Mouse (Mus musculus) splenic B cell, adult 2 months (primary cell): Measurements from ENCODE around the gene Ptpdc1.

Experiments used
- DNase-seq: peaks from one replicate; pipeline ENCODE4 v3.0.0-alpha.2; 2011; ENCODE audit warnings: low read depth, low spot score
- H3K27me3 ChIP-seq: 2 replicates; pipeline ENCODE4 v1.6.1; 2012; ENCODE audit warnings: mild to moderate bottlenecking, low read length, moderate library complexity, mixed read lengths; ENCODE audit not compliant: control insufficient read depth, poor library complexity, insufficient read depth, severe bottlenecking
- H3K36me3 ChIP-seq: 2 replicates; pipeline ENCODE4 v1.6.1; 2012; ENCODE audit warnings: mild to moderate bottlenecking, low read length, moderate library complexity, mixed read lengths; ENCODE audit not compliant: control insufficient read depth, poor library complexity, insufficient read depth, severe bottlenecking

Ptpdc1 gene

DNA sequence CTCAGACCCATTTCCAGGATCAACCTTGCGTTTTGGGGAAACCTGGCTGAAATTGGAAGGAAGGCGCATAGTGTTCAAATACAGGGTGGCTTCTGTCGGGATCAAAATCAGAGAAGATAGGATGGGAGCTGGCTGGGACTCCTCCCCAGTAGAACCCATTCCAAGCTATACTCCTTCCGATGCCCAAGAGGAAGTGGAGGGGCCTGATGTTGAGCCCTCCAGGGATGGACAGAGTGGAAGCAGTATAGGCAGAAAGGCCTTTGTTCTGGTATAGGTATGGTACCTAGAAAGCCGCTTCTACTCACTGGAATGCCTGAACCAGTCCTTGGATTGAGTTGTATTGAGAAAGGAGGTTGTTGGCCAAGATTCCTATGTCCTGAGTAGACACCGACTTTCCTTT is 35.3 kb upstream of the Ptpdc1 start:
- Histone ChIP-seq H3K36me3 (no peaks in the 10 kb centered on the region), H3K27me3 (no peaks in the 10 kb centered on the region)
- no peak for DNase-seq

DNA sequence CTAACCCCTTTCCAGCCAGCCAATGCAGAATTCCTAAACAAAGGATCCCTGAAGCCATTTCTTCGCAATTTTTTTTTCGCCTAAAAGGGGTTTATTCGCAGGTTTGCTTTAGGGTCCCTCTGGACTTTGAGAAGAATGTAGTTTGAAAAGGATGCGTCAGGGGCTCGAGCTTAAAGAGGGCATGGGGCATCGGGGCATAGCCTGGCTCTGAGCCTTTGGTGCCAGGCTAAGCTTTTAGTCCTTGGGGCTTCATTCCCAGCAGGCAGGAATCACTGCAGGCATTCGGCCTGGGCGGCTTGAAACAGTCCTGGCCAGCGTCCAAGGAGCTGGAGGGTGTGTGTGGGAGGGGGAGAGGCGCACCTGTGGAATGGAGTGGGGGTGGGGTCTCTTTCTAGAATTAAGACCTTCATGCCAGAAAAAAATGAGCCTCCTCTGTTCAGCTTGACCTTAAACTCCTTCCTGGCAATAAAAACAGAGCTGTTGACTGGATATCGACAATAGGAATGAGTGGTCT is 34.8 kb upstream of the Ptpdc1 start:
- no peak for DNase-seq
- H3K36me3 ChIP-seq, result no peaks in the 10 kb centered on the region
- no peaks in the 10 kb centered on the region for H3K27me3 ChIP-seq

DNA sequence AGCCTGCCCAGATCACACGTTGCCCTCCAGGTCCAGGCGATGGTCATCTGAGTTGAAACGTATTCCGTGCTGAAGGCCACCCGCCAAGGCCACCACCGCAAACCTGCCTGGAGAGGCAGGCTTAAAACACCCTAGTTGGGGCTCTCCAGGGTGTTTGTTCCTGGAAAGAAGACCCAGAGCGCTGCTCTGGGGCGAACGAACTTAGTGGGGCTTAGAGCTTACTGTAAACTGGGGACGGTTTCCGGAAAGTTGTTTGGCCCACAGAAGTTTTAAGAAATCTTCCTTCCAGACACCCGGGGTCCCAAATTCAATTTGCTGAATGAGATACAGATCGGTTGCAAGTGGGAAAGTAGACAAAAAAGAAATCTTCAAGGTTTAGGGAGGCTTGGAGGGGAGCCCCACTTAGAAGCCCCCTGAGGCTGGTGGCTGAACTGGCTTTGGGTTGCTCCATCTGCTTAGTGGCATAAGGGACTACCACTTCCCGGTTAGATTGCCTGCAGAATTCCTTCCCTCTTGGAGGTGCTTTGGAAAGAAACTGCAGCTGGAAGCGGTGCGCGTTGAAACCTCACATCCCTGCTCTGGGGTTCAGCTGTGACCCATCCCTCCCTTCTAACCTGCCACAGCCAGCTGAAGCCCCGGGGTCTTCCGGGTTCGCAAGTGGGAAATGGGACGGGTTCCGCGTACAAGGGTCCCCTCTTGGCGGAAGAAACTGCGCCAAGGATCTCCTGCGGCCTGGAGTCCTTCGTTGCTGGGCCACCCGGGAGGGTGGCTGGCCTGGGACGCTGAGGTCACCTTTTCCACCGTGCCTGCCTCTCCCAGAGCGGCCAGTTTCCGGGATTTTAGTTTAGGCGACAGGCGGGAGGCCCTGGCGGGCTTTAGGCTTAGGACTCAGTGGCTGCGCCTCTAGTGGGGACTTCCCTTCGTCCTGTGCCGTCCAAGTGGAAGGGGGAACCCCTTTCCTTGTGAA is 34.1 kb upstream of the Ptpdc1 start:
- DNase-seq, result no peak
- Histone ChIP-seq H3K27me3 (no peaks in the 10 kb centered on the region), H3K36me3 (no peaks in the 10 kb centered on the region)

DNA sequence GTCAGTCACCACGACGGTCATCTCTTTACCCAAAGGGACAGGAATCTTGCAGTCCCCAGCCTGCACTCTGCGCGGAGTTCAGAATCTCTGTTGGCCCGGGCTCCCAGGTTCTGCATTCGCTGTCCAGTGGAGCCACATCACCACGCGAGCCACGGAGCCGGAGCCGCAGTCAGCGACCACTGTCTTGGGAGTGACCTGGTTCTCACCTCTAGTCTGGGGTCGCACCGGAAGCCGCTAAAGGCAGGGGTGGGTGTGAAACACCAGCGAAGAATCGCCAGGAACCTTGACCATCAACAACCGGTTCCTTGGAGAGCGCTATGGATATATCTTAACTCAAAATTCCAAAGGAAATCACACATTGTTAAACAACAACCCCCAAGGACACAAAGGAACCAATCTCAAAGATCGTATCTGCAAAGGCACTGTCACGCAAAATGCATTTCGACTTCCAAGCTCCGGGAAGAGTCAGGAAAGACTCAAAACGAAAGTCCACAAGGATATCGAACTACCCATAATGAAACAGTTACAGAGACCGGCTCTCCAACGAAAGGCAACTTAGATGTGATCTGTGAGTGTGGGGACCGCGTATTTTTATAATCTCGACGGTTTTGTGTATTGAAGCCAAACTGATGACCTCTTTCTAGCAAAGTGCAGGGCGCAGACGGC is 33.3 kb upstream of the Ptpdc1 start:
- no peaks in the 10 kb centered on the region for H3K27me3 ChIP-seq
- no peak for DNase-seq

DNA sequence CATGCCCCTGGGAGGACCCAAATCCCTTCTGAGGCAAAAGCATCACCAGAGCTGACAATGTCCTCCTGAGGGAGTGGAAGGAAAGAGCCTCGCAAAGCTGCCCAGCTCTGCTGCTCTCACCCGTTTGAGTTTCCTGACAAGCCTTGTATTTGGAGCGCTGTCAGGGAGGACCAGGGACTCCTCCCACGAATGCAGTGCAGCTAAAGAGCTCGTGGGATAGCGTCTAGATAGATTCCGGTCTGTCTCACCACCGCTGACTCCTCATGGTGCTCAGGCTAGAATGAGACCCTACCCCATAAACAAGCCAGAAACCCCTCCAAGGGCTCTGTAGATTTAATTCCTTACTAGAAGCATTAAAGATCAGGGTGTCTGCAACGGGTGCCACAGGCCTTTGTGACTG is 32.3 kb upstream of the Ptpdc1 start:
- no peaks in the 10 kb centered on the region for H3K36me3 ChIP-seq
- no peak for DNase-seq
- no peaks in the 10 kb centered on the region for H3K27me3 ChIP-seq

More for the DNA sequence above, 33.3 kb upstream of the Ptpdc1 start:
- H3K36me3 ChIP-seq, result no peaks in the 10 kb centered on the region

DNA sequence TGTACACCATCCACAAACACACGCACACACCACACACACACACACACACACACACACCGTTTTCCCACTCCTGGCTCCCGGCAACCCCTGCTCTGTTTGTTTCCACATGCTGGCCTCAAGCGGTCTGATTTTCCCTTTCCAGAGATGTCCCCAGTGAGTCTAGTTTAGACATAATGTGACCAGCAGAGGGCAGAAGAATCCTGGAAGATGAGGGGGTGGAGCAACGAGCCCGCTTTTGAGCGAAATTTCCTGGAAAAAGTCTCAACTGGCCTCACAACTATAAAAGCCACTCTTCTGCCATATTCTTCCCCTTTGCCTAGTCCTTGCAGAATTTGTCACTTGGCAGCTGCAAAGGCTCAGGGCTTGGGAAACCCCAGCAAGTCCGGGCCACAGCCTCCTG is 30.2 kb upstream of the Ptpdc1 start:
- Histone ChIP-seq H3K27me3 (no peaks in the 10 kb centered on the region), H3K36me3 (no peaks in the 10 kb centered on the region)
- peak; percentile 57 for DNase-seq

DNA sequence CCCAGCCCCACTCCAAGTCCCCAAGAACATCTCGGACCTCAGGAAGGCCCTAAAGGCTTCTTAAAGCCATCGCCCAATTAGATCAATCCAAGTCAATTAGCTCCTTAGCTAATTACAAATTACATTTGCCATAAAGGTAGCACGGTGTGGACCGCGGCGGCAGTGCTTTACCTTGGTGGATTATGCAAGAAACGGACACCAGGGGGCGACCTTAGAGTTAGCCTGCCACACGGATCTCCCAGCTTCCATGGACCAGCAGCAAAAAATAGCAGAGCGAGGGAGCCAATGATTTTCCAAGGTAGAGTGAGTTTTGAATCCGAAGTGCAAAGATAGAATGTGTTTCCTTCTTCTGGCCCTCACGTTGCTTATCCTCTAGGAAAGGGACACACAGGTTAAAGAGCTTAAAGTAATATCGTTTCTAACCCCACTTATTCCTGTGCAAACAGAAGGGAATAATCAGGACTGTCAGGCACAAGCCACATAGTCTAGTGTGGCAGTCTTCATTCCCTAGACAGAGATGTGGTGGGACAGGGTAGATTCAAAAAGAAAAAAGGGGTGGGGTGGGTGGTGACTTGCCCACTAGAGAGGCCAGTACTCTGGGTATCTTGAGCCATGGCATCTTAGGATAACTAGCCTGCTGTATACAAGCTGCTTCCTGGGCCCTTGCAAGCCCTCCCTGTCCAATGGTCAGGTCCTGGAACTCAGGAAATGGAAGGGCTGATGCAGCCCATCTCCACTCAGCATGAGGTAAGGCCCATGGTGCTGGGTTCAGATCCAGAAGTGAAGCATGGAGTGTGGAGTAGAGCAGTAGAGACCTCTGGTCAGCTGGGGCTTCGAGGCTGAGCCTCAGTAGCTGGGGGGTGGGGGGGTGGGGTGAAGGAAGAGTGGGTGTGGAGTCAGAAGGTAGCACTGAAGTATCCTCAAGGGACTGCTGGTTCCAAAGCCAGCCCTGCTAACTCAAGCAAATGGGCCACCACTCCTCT is 28.6 kb upstream of the Ptpdc1 start:
- no peaks in the 10 kb centered on the region for H3K36me3 ChIP-seq
- peak; percentile 68 for DNase-seq
- no peaks in the 10 kb centered on the region for H3K27me3 ChIP-seq

DNA sequence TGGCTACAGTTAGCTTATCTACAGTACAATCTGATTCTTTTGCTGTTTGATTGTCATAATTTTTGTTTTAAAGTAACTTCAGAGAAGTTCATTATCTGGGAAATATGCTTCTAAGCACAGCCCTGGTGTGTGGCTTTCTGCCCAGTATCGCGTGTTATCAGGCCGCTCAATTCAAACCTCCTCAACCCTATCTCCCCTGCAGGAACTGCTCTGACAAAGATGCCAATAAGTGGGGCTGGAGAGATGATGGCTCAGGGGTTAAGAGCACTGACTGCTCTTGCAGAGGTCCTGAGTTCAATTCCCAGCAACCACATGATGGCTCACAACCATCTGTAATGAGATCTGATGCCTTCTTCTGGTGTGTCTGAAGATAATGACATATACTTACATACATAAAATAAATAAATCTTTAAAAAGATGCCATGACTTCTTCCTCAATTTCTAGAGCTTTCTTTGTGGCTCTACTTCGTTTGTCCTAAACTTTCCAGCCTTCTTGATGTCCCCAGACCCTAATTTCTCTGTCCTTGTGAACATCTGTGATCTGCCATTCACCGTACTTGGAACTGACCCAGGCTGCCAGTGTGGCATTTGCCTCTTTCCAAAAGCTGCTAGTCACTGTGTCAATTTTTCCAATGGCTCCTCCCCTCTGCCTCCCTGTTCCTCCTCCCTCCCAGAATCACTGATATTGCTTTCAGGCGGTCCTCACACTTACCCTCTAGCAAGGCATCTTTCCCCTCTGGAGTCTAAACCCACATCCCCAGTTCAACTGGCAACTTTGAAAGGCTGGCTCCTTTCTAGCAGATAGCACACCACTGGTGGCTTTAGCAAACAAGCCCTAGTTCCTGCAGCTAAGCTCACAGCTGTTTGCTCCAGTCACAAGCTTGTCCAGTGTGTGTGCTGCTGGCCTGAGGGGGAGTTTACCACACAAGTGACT is 25.9 kb upstream of the Ptpdc1 start:
- no peaks in the 10 kb centered on the region for H3K27me3 ChIP-seq
- DNase-seq, result no peak
- H3K36me3 ChIP-seq, result no peaks in the 10 kb centered on the region

DNA sequence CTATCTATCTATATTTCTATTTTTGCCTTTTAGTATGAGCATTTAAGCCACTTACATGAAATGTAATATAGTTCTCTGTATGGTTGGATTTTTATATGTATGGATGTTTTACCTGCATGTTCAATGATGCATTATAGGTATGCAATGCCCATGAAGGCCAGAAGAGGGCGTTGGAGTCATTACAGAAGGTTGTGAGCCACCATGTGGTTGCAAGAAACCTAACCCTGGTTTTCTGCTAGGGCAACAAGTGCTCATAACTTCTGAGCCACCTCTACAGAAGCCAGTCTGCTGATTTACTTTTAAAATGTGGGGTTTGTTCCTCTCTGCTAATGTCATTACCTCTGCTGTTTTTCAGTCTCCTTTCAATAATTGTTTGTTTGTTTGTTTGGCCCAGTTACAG is 25.2 kb upstream of the Ptpdc1 start:
- Histone ChIP-seq H3K36me3 (no peaks in the 10 kb centered on the region), H3K27me3 (no peaks in the 10 kb centered on the region)
- DNase-seq, result peak; percentile 52

DNA sequence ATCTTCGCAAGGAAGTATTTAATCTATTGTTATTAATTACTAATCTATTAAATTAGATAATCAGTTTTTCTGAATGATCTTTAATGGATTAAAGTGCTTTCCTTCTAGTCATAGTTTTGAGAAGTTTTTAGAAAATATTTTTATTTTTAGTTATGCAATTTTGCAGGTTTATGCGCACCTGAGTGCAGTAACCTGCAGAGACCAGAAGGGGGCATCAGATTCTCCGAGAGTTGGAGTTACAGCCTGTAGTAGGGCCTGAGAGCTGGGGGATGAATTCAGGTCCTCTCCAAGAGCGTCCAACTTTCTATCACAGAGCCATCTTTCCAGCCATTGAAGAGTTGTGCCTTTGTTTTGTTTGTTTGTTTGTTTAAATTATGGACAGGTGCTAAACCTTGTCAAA is 21.2 kb upstream of the Ptpdc1 start:
- DNase-seq, result no peak
- Histone ChIP-seq H3K27me3 (no peaks in the 10 kb centered on the region), H3K36me3 (no peaks in the 10 kb centered on the region)

DNA sequence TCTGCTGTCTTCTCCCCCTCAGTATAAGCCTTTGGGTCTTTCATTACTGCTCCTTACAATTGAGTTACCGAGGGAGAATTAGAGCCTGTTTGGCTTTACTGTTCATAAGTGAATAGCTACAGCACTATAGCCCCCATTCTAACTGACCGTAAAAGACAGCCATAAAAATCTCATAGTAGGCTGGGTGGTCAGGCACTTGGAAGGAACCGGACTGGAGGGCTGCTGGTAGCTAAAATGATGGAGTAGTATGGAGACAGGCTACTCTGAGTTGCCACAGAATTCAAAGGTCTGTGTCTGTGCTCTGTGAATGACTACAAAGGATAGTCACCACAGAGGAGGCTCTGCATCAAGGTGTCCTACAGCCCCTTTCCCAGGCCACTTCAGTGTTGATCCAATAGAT is 18.5 kb upstream of the Ptpdc1 start:
- Histone ChIP-seq H3K27me3 (no peaks in the 10 kb centered on the region), H3K36me3 (no peaks in the 10 kb centered on the region)
- no peak for DNase-seq

DNA sequence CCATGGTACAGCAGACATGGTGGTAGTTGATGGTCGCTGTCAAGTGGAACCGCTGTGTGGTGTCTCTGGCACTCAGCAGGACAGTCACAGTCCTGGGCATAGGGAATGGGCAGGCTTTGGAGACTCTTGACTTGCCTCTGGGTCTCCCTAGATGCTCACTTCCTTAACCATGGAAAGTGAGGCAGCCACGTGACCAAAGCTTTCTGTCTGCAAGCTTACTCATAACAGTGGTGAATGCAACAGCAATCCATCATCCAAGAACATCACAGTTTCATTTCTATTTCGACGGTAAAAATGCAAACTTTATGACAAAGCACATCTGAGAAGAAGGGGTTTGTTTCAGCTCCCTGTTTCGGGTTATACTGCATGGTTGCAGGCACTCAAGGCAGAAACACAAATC is 17.6 kb upstream of the Ptpdc1 start:
- no peaks in the 10 kb centered on the region for H3K36me3 ChIP-seq
- no peaks in the 10 kb centered on the region for H3K27me3 ChIP-seq
- DNase-seq, result no peak

DNA sequence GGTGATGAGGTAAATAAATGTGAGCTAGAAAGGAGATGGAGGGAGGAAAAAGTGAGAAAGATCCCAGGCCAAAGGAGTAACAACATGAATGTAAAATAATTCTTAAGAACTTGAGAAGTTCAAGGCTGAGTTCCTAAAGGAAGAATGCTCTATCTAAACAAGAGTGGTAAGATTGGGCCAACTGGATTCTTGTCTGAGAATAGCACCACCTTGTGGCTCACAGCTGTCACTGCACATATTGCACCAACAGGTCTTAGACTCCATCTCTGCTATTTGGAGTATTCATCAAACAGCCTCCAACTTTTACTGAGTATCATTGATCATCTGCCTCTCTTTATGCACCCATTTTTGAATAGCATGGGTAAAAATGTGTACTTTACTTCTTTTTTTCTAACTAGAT is 14.1 kb upstream of the Ptpdc1 start:
- DNase-seq, result peak; percentile 77
- Histone ChIP-seq H3K36me3 (no peaks in the 10 kb centered on the region), H3K27me3 (no peaks in the 10 kb centered on the region)
